Mouse (Mus musculus): Measurements from ENCODE around the gene Irgq. TPM values are rescaled to one million over a fixed set of nuclear protein-coding genes. Genes with fewer than 3 reads are reported as not detected.

The Irgq gene
- total RNA-seq, 4 experiments from 2014 or later: 26.7 to 30.9 (median 27.8) TPM

GRCm38 (mm10) chr7:24546634-24547389 is 16.3 kb downstream of the Irgq start:
- peak; percentile 100 for DNase-seq

- DNase-seq: no peak
Observed at GRCm38 (mm10) chr7:24547534-24548036, 17.1 kb downstream of the Irgq start.

- DNase-seq: no peak
Observed at GRCm38 (mm10) chr7:24551985-24552759, 21.7 kb downstream of the Irgq start.

- no peak for DNase-seq
Observed at GRCm38 (mm10) chr7:24555786-24556185, 25.3 kb downstream of the Irgq start.

- DNase-seq: no peak
Observed at GRCm38 (mm10) chr7:24561450-24561849, 31.0 kb downstream of the Irgq start.

- no peak for DNase-seq
Observed at GRCm38 (mm10) chr7:24563191-24563836, 32.8 kb downstream of the Irgq start.

- DNase-seq: no peak
Observed at GRCm38 (mm10) chr7:24563837-24564206, 33.3 kb downstream of the Irgq start.

GRCm38 (mm10) chr7:24564607-24565265 is 34.2 kb downstream of the Irgq start:
- no peak for DNase-seq

GRCm38 (mm10) chr7:24565627-24566026 is 35.1 kb downstream of the Irgq start:
- DNase-seq: no peak

- no peak for DNase-seq
Observed at GRCm38 (mm10) chr7:24566206-24566605, 35.7 kb downstream of the Irgq start.

- DNase-seq: no peak
Observed at GRCm38 (mm10) chr7:24568512-24568911, 38.0 kb downstream of the Irgq start.

- no peak for DNase-seq
Observed at GRCm38 (mm10) chr7:24571071-24571470, 40.6 kb downstream of the Irgq start.

GRCm38 (mm10) chr7:24572455-24572854 is 42.0 kb downstream of the Irgq start:
- DNase-seq: no peak

- DNase-seq: no peak
Observed at GRCm38 (mm10) chr7:24574224-24574796, 43.8 kb downstream of the Irgq start.

- DNase-seq: no peak
Observed at GRCm38 (mm10) chr7:24577811-24578210, 47.3 kb downstream of the Irgq start.

GRCm38 (mm10) chr7:24584876-24585275 is 54.4 kb downstream of the Irgq start:
- DNase-seq: peak; percentile 60

GRCm38 (mm10) chr7:24585995-24586394 is 55.5 kb downstream of the Irgq start:
- DNase-seq: no peak

GRCm38 (mm10) chr7:24586828-24587227 is 56.3 kb downstream of the Irgq start:
- DNase-seq: no peak

GRCm38 (mm10) chr7:24587330-24588105 is 57.0 kb downstream of the Irgq start, which contains the start of the genes Ethe1 and Zfp575:
Gene Ethe1 (plus strand): TSS chr7:24587543.
Gene Zfp575 (minus strand): TSS chr7:24587641.
- DNase-seq: no peak

Measured in adrenal gland, adult 8-10 months (tissue).